Mouse (Mus musculus): ENCODE measurements at regions not wholly inside any gene's neighbourhood (a gene's known extent, or its start where the extent isn't known, plus 50 kb on each side); places are given as distances from the start of the nearest gene placed in this dataset.

GRCm38 (mm10) chr2:169397758-169398157, 189.8 kb downstream of the Gm11011 start:
- TF ChIP-seq CTCF (conservative IDR thresholded peaks at IDR 0.05 in 1 of 2, IDR thresholded peaks at IDR 0.05 in 1 of 2; ENCODE audit: low read depth in 2 of 2, low read length in 2 of 2) (no peak), HCFC1 (IDR thresholded peaks at IDR 0.05; ENCODE audit: low read depth, low read length) (no peak), POLR2A (IDR thresholded peaks at IDR 0.05; ENCODE audit: low read depth, low read length) (no peak), EP300 (IDR thresholded peaks at IDR 0.05; ENCODE audit: low read length) (no peak), ZMIZ1 (IDR thresholded peaks at IDR 0.05; ENCODE audit: low read depth, low read length) (no peak), NRF1 (IDR thresholded peaks at IDR 0.05; ENCODE audit: low read depth, low read length) (no peak), KAT2A (IDR thresholded peaks at IDR 0.05; ENCODE audit: insufficient replicate concordance, low read length) (no peak)

Measured in CH12.LX (cell line).